Mouse (Mus musculus) midbrain, embryonic 14.5 days (tissue): ENCODE data around the gene Fam43a. TPM values are rescaled to one million over a fixed set of nuclear protein-coding genes. Genes with fewer than 3 reads are reported as not detected.

Experiments
- ATAC-seq: fragments of 200-750 bp; cut with Nextera tagmentation; 2 replicates; pipeline ENCODE4 v1.8.0; 2017; ENCODE audit warnings: moderate number of reproducible peaks, moderate library complexity; ENCODE audit not compliant: low FRiP score, low TSS enrichment
- DNase-seq: peaks from one replicate; pipeline ENCODE4 v3.0.0-alpha.2; 2015
- H3K27ac ChIP-seq: fragments of 300-500 bp; sonication (generic); replicated peaks from 2 replicates; pipeline ENCODE4 v1.5.1; 2014; ENCODE audit warnings: mild to moderate bottlenecking, low read depth, low read length, moderate library complexity
- H3K27me3 ChIP-seq: fragments of 300-500 bp; sonication (generic); 2 replicates; pipeline ENCODE4 v1.6.1; 2014; ENCODE audit warnings: low read length, control low read depth, mixed read lengths; ENCODE audit not compliant: control insufficient read depth, insufficient read depth
- H3K36me3 ChIP-seq: fragments of 300-500 bp; sonication (generic); 2 replicates; pipeline ENCODE4 v1.6.1; 2014; ENCODE audit warnings: low read length, control low read depth; ENCODE audit not compliant: control insufficient read depth, insufficient read depth
- H3K4me1 ChIP-seq: fragments of 300-500 bp; sonication (generic); 2 replicates; pipeline ENCODE4 v1.6.1; 2014; ENCODE audit warnings: mild to moderate bottlenecking, antibody characterized with exemption, low read length, control low read depth; ENCODE audit not compliant: control insufficient read depth, insufficient read depth
- H3K4me2 ChIP-seq: fragments of 300-500 bp; sonication (generic); 2 replicates; pipeline ENCODE4 v1.6.1; 2014; ENCODE audit warnings: mild to moderate bottlenecking, low read length, moderate library complexity
- H3K4me3 ChIP-seq: fragments of 300-500 bp; sonication (generic); replicated peaks from 2 replicates; pipeline ENCODE4 v1.5.1; 2014; ENCODE audit warnings: low read depth, low read length
- H3K9ac ChIP-seq: fragments of 300-500 bp; sonication (generic); replicated peaks from 2 replicates; pipeline ENCODE4 v1.6.1; 2014; ENCODE audit warnings: mild to moderate bottlenecking, low read length, moderate library complexity
- H3K9me3 ChIP-seq: fragments of 300-500 bp; sonication (generic); 2 replicates; pipeline ENCODE4 v1.6.1; 2016; ENCODE audit warnings: low read length, control low read depth, mixed read lengths; ENCODE audit not compliant: control insufficient read depth
- WGBS: fragments of 180-500 bp; shearing (Covaris S2); extraction: QIAGEN DNeasy Blood & Tissue Kit; methylation state at CpG from one replicate; pipeline ENCODE4 v1.1.7; 2014; 5-methylcytosine and 5-hydroxymethylcytosine counted together
- polyA plus RNA-seq: library from polyadenylated mRNA; unstranded; fragments of >200 nt; fragmentation: Nextera tagmentation; extraction: Ambion mirVana; gene quantifications from 2 replicates; pipeline ENCODE4 v1.2.1, GENCODE M21; 2014

Fam43a gene
- polyA plus RNA-seq, 1 experiment from 2014 or later, result 5.9 TPM

DNA sequence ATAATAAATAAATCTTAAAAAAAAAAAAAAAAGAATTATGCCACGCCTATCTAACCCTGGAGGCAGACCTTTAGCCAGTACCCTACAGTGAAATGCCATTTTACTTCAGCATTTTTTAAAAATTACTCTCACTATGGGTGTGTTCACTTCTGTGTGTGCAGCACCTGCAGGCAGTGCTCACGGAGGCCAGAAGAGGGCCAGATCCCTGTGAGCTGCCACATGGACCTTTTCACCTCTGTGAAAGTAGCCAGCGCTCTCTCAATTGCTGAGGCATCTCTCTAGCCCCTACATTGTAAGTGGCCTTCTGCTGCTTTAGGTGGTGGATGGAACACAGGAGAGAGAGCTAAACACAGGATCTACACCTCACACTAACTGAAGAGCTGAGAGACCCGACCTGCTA, 29.4 kb upstream of the Fam43a start:
- Histone ChIP-seq H3K36me3 (peaks cover 92% of the 10 kb centered on the region), H3K4me2 (no peak overlapping the region), H3K4me3 (no peak overlapping the region), H3K9me3 (no peaks in the 10 kb centered on the region), H3K9ac (no peak overlapping the region), H3K27ac (no peak overlapping the region), H3K27me3 (no peaks in the 10 kb centered on the region), H3K4me1 (no peaks in the 10 kb centered on the region)
- 93% methylated on average over 4 of the region's 4 CpGs for WGBS
- ATAC-seq (no peak), DNase-seq (no peak)

GRCm38 (mm10) chr16:30571378-30571777, 28.1 kb upstream of the Fam43a start:
- Histone ChIP-seq H3K36me3 (peaks cover 91% of the 10 kb centered on the region), H3K27me3 (no peaks in the 10 kb centered on the region), H3K9ac (no peak overlapping the region), H3K4me3 (no peak overlapping the region), H3K4me1 (no peaks in the 10 kb centered on the region), H3K27ac (no peak overlapping the region), H3K9me3 (no peaks in the 10 kb centered on the region), H3K4me2 (no peak overlapping the region)
- 98% methylated on average over 5 of the region's 5 CpGs for WGBS
- DNase-seq (no peak), ATAC-seq (no peak)

DNA sequence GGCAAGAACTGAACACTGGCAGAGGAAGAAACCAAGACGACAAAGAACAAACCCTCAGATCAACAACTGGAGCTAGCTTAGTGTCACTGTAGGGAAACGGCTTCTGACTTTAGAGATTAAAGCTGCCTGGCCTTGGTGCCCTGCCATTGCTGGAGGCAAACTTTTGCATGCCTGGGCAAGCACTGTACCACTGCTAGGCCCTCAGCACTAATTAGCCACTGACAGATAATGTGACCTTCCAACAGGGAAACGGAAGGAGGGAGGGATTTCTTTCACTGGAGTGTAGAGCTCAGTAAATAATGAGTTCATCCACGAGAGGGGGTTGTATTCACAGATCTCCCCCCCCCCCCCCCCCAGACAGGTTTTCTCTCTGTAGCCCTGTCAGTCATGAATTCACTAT, 27.3 kb upstream of the Fam43a start:
- no peak overlapping the region for H3K4me2 ChIP-seq

GRCm38 (mm10) chr16:30575815-30576214, 23.7 kb upstream of the Fam43a start:
- Histone ChIP-seq H3K4me2 (no peak overlapping the region), H3K36me3 (peaks cover 89% of the 10 kb centered on the region), H3K9me3 (no peaks in the 10 kb centered on the region), H3K27ac (no peak overlapping the region), H3K4me1 (no peaks in the 10 kb centered on the region), H3K4me3 (no peak overlapping the region), H3K9ac (no peak overlapping the region), H3K27me3 (no peaks in the 10 kb centered on the region)
- no peak for ATAC-seq
- WGBS, result 94% methylated on average over 7 of the region's 7 CpGs
- DNase-seq, result no peak

More for the DNA sequence above, 27.3 kb upstream of the Fam43a start:
- no peaks in the 10 kb centered on the region for H3K9me3 ChIP-seq
- no peak overlapping the region for H3K27ac ChIP-seq
- H3K9ac ChIP-seq, result no peak overlapping the region
- no peaks in the 10 kb centered on the region for H3K4me1 ChIP-seq
- ATAC-seq, result no peak
- DNase-seq, result no peak
- H3K27me3 ChIP-seq, result no peaks in the 10 kb centered on the region
- 64% methylated on average over 4 of the region's 4 CpGs for WGBS
- peaks cover 91% of the 10 kb centered on the region for H3K36me3 ChIP-seq
- no peak overlapping the region for H3K4me3 ChIP-seq

DNA sequence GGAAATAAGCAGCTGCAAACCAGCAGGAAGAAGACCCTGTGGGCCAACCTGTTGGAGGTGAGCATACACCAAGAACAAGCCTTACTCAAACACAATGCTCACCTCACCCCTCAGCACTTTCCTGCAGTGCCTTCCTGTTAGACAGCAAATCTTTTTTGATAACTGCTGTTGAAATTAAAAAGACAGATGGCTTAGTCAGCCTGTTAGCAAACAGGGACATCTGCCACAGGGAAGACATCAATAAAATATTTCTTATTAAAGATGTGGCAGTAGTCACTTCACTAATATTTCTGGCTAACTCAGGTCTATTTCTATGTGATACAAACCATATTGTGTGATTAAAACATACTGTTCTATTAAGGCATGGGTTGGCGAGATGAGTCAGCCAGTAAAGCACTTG, 23.1 kb upstream of the Fam43a start:
- DNase-seq (no peak), ATAC-seq (no peak)
- WGBS, result 92% methylated on average over 1 of the region's 1 CpGs
- Histone ChIP-seq H3K9me3 (no peaks in the 10 kb centered on the region), H3K27me3 (no peaks in the 10 kb centered on the region), H3K4me3 (no peak overlapping the region), H3K36me3 (peaks cover 89% of the 10 kb centered on the region), H3K4me1 (no peaks in the 10 kb centered on the region), H3K27ac (no peak overlapping the region), H3K9ac (no peak overlapping the region), H3K4me2 (no peak overlapping the region)

DNA sequence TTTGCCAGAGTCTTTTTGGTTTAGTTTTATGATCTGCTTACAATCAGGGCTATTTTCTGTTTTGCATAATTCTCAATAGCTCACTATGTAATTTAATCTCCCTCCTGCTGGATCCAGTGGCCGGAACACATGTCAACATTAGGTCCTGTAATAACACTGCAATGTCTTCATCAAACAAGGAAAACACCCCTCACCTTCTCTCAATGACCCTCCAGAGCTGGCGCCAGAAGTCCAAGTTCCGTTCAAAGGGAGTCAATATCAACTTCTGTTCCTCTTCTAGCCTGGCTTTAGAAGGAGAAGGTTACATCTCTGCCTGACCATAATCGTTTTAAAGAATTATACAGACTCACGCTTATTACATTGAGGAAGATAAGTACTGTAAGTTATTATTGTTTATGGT, 18.8 kb upstream of the Fam43a start:
- DNase-seq (no peak), ATAC-seq (no peak)
- H3K27ac ChIP-seq, result no peak overlapping the region
- H3K9me3 ChIP-seq, result no peaks in the 10 kb centered on the region
- peaks cover 90% of the 10 kb centered on the region for H3K36me3 ChIP-seq
- no peak overlapping the region for H3K9ac ChIP-seq
- H3K4me2 ChIP-seq, result no peak overlapping the region
- WGBS, result 92% methylated on average over 5 of the region's 5 CpGs
- no peaks in the 10 kb centered on the region for H3K27me3 ChIP-seq
- H3K4me3 ChIP-seq, result no peak overlapping the region
- no peaks in the 10 kb centered on the region for H3K4me1 ChIP-seq

DNA sequence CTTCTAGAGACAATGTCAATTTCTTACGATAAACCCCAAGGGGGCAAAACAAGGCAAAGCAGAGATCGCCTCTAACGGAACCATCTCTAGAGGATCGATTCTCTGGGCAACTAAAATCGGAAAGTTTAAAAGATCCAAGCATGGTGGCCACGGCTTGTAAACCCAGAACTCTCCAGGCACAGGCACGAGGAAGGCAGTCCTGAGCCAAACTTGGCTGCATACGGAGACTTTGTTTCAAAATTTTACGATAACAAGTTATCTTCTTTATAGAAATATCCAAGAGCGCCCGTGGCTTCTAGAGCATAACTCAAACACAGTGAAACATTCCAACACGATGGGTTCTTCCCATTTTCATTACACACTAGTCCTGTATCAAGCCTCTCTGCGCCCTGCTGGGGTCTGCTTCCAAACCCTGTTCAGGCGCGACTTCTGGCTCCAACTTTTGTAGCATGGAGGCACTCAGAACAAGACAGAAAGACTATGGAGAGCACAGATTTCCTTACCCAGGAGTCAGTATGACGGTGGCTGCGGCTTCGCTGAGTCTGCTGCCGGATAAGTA, 12.5 kb upstream of the Fam43a start:
- Histone ChIP-seq H3K4me3 (peak overlapping the region; percentile 92), H3K4me1 (peaks cover 8% of the 10 kb centered on the region), H3K36me3 (peaks cover 33% of the 10 kb centered on the region), H3K9ac (peak overlapping the region; percentile 62), H3K27me3 (no peaks in the 10 kb centered on the region), H3K4me2 (peak overlapping the region; percentile 93), H3K27ac (peak overlapping the region; percentile 73; the same call in 1 of the 2 replicates), H3K9me3 (no peaks in the 10 kb centered on the region)
- DNase-seq, result no peak
- WGBS, result 4% methylated on average over 19 of the region's 19 CpGs
- no peak for ATAC-seq

- no peaks in the 10 kb centered on the region for H3K27me3 ChIP-seq
- H3K4me3 ChIP-seq, result peak within 1 kb of the TSS; percentile 92
- peak within 1 kb of the TSS; percentile 62 for H3K9ac ChIP-seq
- peak within 1 kb of the TSS; percentile 93 for H3K4me2 ChIP-seq
- H3K27ac ChIP-seq, result peak within 1 kb of the TSS; percentile 73
- ATAC-seq (peak; percentile 95), DNase-seq (peak; percentile 97)
- peaks cover 8% of the 10 kb centered on the region for H3K4me1 ChIP-seq
- 3% methylated on average over 35 of the region's 35 CpGs for WGBS
- peaks cover 26% of the 10 kb centered on the region for H3K36me3 ChIP-seq
- H3K9me3 ChIP-seq, result no peaks in the 10 kb centered on the region
Measured at GRCm38 (mm10) chr16:30587494-30588327, 11.8 kb upstream of the Fam43a start, which contains the start of gene Lsg1. TSS of gene Lsg1 (minus strand) at chr16:30587592.
